Mouse (Mus musculus) forebrain, embryonic 16.5 days (tissue): ENCODE results near the gene Dnmt1. TPM values are rescaled to one million over a fixed set of nuclear protein-coding genes. Genes with fewer than 3 reads are reported as not detected.

Experiments
- ATAC-seq: fragments of 200-750 bp; cut with Nextera tagmentation; 2 replicates; pipeline ENCODE4 v1.8.0; 2017; ENCODE audit warnings: mild to moderate bottlenecking, moderate library complexity
- H3K27ac ChIP-seq: fragments of 300-500 bp; sonication (generic); 2 replicates; pipeline ENCODE4 v1.5.1; 2014; ENCODE audit warnings: low read length, control low read depth
- H3K27me3 ChIP-seq: fragments of 300-500 bp; sonication (generic); replicated peaks from 2 replicates; pipeline ENCODE4 v1.6.1; 2014; ENCODE audit warnings: low read length; ENCODE audit not compliant: control insufficient read depth, insufficient read depth
- H3K36me3 ChIP-seq: fragments of 300-500 bp; sonication (generic); 2 replicates; pipeline ENCODE4 v1.6.1; 2014; ENCODE audit not compliant: control insufficient read depth, insufficient read depth
- H3K4me1 ChIP-seq: fragments of 300-500 bp; sonication (generic); replicated peaks from 2 replicates; pipeline ENCODE4 v1.6.1; 2014; ENCODE audit warnings: low read length; ENCODE audit not compliant: control insufficient read depth, insufficient read depth
- H3K4me2 ChIP-seq: fragments of 300-500 bp; sonication (generic); 2 replicates; pipeline ENCODE4 v1.6.1; 2014; ENCODE audit warnings: mild to moderate bottlenecking, low read length, control low read depth
- H3K4me3 ChIP-seq: fragments of 300-500 bp; sonication (generic); replicated peaks from 2 replicates; pipeline ENCODE4 v1.5.1; 2014; ENCODE audit warnings: mild to moderate bottlenecking, low read length, control low read depth
- H3K9ac ChIP-seq: fragments of 300-500 bp; sonication (generic); replicated peaks from 2 replicates; pipeline ENCODE4 v1.6.1; 2014; ENCODE audit warnings: low read depth, low read length, control low read depth
- H3K9me3 ChIP-seq: fragments of 300-500 bp; sonication (generic); 2 replicates; pipeline ENCODE4 v1.6.1; 2016; ENCODE audit warnings: low read length; ENCODE audit not compliant: control insufficient read depth
- WGBS: fragments of 180-500 bp; shearing (Covaris S2); extraction: QIAGEN DNeasy Blood & Tissue Kit; methylation state at CpG from one replicate; pipeline ENCODE4 v1.1.7; 2014; 5-methylcytosine and 5-hydroxymethylcytosine counted together
- polyA plus RNA-seq: library from polyadenylated mRNA; unstranded; fragments of >200 nt; fragmentation: Nextera tagmentation; extraction: Ambion mirVana; gene quantifications from 2 replicates; pipeline ENCODE4 v1.2.1, GENCODE M21; 2015

Dnmt1 gene
- polyA plus RNA-seq, 1 experiment from 2014 or later = 85.3 TPM

DNA sequence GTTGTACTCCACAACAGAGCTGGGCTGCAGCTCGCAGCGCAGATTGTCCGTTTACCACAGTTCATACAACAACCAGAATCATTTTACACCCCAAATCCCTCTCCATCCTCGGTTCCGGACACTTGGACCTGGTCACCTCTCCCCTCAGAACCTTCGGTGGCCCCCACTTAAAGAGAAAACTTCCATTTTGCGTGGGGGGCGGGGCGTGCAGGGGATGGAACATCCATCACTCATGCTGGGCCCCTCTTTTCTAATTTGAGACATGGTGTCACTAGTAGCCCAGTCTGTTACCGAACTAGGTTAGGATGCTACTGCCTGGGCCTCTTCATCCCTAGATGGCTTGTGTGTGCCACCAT, 81.0 kb downstream of the Dnmt1 start:
- Histone ChIP-seq H3K9me3 (no peaks in the 10 kb centered on the region), H3K27me3 (no peaks in the 10 kb centered on the region), H3K9ac (peak overlapping the region; percentile 74), H3K4me2 (peak overlapping the region; percentile 78), H3K4me1 (peaks cover 3% of the 10 kb centered on the region), H3K4me3 (peak overlapping the region; percentile 56), H3K36me3 (no peaks in the 10 kb centered on the region), H3K27ac (peak overlapping the region; percentile 96)
- peak; percentile 2; the same call in 1 of the 2 replicates for ATAC-seq
- 24% methylated on average over 10 of the region's 10 CpGs for WGBS

DNA sequence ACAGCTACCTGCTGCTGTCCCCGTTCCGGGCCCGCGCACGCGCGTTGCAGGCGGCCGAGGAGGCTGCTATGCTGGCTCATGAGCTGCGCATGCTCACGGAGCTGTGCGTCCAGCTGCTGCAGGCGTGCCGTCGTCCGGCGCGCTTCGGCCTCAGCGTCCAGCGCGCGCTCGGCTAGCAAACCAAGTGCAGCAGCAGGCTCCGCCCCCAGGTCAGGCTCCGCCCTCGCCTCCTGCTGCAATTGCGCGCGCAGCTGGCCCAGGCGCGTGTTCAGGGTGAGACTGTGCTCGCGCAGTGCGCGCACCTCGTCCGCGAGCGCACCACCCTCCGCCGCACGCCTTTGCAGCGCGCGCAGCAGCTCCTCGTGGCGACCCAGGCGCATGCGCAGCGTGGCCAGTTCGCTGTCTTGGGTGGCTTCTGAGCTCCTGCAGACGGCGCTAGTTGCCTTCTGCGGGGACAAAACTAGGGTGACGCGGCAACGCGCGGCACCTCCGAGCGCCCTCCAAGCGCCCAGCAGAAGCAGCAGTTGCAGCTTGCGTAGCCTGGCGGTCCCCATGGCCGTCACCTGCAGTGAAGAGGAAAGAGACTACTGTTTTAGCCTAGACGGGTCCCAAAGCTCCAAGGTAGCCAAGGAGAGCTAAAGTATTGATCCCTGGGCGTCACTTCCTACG, 81.5 kb downstream of the Dnmt1 start:
- Histone ChIP-seq H3K27ac (peak overlapping the region; percentile 96), H3K4me3 (peak overlapping the region; percentile 56), H3K27me3 (no peaks in the 10 kb centered on the region), H3K36me3 (no peaks in the 10 kb centered on the region), H3K9me3 (no peaks in the 10 kb centered on the region), H3K9ac (peak overlapping the region; percentile 74), H3K4me1 (peaks cover 3% of the 10 kb centered on the region), H3K4me2 (peak overlapping the region; percentile 78)
- WGBS = under 1% methylated on average over 69 of the region's 69 CpGs
- peak; percentile 94 for ATAC-seq

DNA sequence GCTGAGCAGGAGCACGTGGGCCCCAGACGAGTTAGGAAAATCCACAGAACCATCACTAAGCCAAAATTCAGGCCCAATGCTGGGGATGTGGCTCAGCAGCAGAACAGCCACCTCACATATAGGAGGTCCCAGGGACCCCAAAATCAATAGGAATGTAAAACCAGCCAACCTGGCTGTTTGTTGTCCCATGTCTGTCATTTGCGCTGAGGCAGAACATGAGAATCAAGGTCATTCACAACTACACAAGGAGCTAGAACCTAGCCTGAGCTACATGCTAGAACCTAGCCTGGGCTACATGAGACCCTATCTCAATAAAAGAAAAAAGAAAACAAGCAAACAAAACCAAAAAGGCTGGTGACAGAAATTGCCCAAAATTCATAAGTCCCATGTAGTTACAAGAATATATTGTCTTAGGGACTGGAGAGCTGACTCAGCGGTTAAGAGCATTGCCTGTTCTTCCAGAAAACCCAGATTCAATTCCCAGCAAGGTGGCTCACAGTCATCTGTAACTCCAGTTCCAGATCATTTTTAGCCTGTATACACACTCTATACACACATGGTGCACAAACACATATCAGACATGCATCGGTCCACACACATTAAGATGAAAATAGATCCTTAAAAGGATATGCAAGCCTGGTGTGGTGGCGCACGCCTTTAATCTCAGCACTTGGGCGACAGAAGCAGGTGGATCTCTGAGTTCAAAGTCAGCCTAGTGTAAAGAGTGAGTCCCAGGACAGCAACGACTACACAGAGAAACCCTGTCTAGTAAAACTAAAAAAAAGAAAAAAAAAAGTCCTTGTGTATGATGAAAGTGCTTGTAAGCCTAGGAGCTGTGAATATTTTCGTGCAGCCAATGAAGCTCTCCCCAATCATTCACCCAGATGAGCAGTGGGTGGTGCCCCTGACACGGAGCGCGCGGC, 82.3 kb downstream of the Dnmt1 start:
- Histone ChIP-seq H3K27me3 (no peaks in the 10 kb centered on the region), H3K36me3 (no peaks in the 10 kb centered on the region), H3K4me1 (peaks cover 3% of the 10 kb centered on the region), H3K9me3 (no peaks in the 10 kb centered on the region), H3K9ac (peak overlapping the region; percentile 74), H3K4me2 (peak overlapping the region; percentile 69), H3K4me3 (peak overlapping the region; percentile 56), H3K27ac (peak overlapping the region; percentile 96)
- 34% methylated on average over 14 of the region's 14 CpGs for WGBS
- no peak for ATAC-seq

DNA sequence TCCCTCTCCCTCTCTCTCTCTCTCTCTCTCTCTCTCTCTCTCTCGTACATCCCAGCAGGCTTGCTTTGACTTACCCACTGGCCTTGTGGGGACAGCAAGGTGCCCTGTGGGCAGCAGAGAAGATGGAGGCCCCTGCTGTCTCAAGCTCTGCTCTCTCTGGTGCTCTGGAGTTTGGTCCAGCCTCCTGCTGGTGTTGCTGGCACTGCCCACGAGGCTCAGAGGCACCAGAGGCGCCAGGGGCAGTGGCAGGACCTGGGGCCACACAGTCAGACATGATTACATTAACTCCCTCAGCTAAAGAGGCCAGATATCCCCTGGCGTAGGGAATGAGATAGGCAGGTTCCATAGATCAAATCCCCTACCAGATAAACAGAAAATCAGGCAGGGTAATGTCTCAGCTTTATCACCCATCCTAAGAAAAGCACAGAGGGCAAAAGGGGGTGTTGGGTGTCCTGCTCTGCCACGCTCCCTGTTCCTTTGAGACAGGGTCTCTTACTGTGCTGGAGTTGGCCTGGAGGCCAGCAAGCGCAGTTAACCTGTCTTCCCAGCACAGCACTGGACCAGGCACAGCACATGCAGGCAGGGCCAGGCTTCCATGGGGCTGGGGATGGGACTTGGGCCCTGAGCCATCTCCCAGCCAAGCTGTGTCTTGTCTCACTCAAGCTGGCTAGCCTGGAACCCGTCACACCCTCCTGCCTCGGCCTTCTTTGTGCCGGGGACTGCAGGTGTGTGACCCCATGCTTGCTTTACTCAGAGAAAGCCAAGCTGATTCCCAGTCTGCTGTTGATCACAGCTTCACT, 83.2 kb downstream of the Dnmt1 start:
- peaks cover 3% of the 10 kb centered on the region for H3K4me1 ChIP-seq
- H3K4me2 ChIP-seq = no peak overlapping the region
- H3K9me3 ChIP-seq = no peaks in the 10 kb centered on the region
- H3K27me3 ChIP-seq = no peaks in the 10 kb centered on the region
- H3K27ac ChIP-seq = no peak overlapping the region
- H3K36me3 ChIP-seq = no peaks in the 10 kb centered on the region
- no peak overlapping the region for H3K9ac ChIP-seq
- 71% methylated on average over 8 of the region's 9 CpGs for WGBS
- ATAC-seq = no peak
- H3K4me3 ChIP-seq = no peak overlapping the region

DNA sequence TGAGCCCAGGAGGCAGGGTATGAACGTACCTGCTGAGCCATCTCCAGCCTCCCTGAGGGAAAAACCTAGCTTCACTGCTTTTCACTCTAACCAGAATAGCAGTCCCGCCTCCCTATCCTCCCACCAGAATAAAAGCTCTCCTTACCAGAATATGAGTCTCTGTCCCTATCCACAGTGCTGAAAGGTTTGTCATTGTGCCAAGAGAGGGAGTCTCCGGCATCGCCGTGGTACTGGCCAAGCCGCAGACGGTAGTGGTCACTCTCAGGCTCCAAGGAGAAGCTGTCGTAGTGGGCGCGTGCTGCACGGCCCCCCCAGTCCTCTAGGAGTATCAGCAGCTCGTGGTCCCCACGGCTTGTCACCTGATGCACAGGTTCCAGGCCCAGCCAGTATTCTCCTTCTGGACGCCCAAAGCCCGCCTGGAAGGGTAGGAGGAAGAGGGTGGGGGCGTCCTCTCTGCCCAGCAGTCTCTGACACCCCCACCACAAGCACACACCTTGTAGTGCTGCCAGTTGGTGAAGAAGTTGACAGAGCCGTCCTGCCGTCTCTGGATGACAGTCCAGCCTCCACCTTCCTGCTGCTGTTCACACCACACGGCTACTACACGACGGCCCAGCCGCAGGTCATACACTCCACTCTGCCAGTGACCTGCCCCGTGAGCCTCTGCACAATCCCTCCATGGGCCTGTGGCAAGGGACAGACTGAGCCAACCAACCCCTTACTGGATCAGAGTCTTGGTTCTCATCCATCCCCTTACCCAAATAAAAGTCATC, 84.5 kb downstream of the Dnmt1 start:
- Histone ChIP-seq H3K4me2 (no peak overlapping the region), H3K4me3 (no peak overlapping the region), H3K9ac (no peak overlapping the region), H3K27ac (no peak overlapping the region), H3K4me1 (peaks cover 3% of the 10 kb centered on the region), H3K36me3 (no peaks in the 10 kb centered on the region), H3K9me3 (no peaks in the 10 kb centered on the region), H3K27me3 (peaks cover 7% of the 10 kb centered on the region)
- 67% methylated on average over 23 of the region's 23 CpGs for WGBS
- no peak for ATAC-seq

DNA sequence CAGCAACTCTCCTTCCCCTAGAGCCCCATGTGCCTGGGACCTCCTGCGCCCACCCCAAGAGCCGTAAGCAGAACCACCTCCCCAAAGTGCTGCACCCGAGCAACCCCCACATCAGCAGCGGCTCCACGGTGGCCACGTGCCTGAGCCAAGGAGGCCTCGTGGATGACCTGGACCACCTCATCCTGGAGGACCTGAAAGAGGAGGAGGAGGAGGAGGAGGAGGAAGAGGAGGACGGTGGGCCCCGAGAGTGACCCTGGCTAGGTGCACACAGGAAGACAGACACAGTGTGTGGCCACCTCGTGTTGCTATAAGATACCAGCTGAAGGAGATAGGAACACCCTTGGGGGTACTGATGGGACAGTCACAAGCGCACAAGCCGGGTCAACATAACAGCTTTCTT, 86.2 kb downstream of the Dnmt1 start:
- no peak overlapping the region for H3K9ac ChIP-seq
- H3K4me2 ChIP-seq = no peak overlapping the region
- H3K27ac ChIP-seq = no peak overlapping the region
- ATAC-seq = no peak
- WGBS = 90% methylated on average over 12 of the region's 12 CpGs
- no peaks in the 10 kb centered on the region for H3K9me3 ChIP-seq
- peaks cover 19% of the 10 kb centered on the region for H3K27me3 ChIP-seq
- H3K4me1 ChIP-seq = peaks cover 3% of the 10 kb centered on the region
- H3K4me3 ChIP-seq = no peak overlapping the region
- no peaks in the 10 kb centered on the region for H3K36me3 ChIP-seq

DNA sequence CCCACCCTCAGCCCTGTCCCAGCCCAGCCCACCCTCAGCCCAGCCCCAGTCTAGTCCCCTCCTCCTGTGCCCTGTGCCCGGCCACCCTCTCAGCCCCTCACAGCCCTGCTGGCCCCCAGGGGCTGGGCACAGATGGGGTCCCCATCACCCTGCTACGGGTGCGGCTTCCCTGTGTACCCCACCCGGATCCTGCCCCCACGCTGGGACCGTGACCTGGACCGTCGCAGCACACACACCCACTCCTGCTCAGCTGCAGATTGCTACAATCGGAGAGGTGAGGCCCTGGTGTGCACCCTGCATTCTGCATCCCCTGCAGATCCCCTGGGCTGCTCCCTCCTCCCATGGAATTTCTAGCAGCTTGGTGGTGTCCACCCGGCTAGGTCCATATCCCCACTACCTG, 86.7 kb downstream of the Dnmt1 start:
- H3K36me3 ChIP-seq = no peaks in the 10 kb centered on the region
- H3K4me1 ChIP-seq = peaks cover 3% of the 10 kb centered on the region
- no peak for ATAC-seq
- H3K27me3 ChIP-seq = peaks cover 23% of the 10 kb centered on the region
- no peaks in the 10 kb centered on the region for H3K9me3 ChIP-seq
- no peak overlapping the region for H3K9ac ChIP-seq
- WGBS = 88% methylated on average over 10 of the region's 10 CpGs
- no peak overlapping the region for H3K4me2 ChIP-seq
- no peak overlapping the region for H3K27ac ChIP-seq
- no peak overlapping the region for H3K4me3 ChIP-seq

DNA sequence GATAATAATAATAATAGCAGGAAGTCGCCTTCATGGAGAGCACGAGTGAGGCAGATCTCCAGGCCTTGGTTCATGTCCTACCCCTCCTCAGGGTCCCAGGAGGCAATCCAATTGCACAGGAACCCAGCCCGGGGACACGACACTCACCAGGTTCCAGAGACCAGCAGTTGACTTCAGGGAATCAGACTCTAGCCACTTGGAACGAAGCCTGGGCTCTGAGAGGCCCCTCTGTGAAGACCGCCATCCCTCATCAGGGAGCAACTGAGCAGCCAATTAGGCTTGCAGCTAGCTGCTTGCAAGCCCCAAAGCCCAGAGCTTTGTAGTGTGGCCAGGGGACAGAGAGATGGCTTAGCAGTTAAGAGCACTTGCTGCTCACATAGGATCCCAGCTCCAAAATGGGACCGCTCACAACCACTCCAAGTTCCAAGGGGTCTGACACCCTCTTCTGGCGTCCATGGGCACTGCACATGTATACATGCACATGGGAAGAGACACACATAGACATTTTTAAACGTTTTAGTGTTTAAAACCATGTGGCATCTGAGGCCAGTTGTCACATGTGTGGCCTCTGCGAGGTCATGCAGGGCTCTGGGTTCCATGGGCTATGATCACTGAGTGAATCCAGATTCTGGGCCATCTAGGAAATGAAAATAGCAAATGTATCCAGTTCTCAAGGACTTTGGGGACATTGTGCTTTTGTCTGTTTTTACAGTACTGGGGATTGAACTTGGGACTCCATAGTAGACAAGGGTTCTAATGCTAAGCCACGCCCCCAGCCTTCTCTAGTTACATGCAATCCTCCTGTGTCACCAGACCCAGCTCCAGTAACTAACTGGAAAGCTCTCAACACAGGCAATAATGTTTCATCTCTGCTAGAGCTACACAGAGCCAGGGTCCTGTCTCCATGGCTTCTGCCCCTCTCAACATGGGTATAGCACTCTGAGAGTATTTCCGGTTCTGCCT, 89.2 kb downstream of the Dnmt1 start:
- Histone ChIP-seq H3K4me1 (no peaks in the 10 kb centered on the region), H3K36me3 (no peaks in the 10 kb centered on the region), H3K9me3 (no peaks in the 10 kb centered on the region), H3K27ac (no peak overlapping the region), H3K9ac (no peak overlapping the region), H3K27me3 (peaks cover 31% of the 10 kb centered on the region), H3K4me2 (no peak overlapping the region), H3K4me3 (no peak overlapping the region)
- no peak for ATAC-seq
- WGBS = 74% methylated on average over 12 of the region's 12 CpGs
